Mouse (Mus musculus) urinary bladder, postnatal 4 days (tissue): Measurements from ENCODE around the gene Uap1l1.

Experiments used
- DNase-seq, 2 experiments: peaks; one replicate each; pipeline ENCODE4 v3.0.0; 2021 to 2022; ENCODE audit warnings: low spot score in 2 of 2

Gene Uap1l1

DNA sequence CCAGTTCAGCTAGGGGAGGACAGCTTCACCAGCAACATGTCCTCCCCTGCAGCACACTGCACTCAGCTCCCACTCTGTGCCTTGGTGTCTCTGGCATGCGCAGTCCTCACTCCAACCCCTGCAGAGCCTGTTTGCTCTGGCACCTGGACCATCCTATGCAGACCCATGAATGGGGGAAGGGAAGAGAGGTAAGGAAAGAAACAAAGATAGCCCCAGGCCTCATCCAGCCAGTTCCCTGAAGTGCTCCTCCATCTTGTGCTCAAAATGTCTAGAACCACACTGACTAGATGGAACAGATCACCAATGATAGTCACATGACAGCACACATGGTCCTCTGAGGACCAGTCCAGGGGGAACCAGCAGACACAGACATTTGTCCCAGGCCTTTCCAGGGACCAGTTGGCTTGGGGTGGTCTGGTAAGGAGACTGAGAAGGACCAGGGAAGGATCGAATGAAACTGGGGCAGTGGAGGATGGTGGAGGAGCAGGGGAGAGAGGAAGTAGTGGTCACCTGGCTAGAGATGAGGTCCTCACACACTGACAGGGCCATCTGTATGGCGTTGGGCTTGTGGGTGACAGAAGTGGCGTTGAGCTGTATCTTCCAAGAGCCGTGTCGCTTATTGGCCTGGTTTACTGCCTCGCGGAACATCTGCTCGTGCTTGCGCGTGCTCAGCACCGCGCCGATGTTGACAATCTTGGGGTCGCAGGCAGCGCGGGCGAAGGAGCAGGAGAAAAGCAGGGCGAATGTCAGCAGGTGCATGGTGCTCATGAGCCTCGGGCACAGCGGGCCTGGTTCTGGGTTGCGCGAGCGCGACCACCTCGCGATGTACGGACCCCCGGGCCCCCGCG lies 47.1 kb downstream of the Uap1l1 start:
- no peak for DNase-seq

DNA sequence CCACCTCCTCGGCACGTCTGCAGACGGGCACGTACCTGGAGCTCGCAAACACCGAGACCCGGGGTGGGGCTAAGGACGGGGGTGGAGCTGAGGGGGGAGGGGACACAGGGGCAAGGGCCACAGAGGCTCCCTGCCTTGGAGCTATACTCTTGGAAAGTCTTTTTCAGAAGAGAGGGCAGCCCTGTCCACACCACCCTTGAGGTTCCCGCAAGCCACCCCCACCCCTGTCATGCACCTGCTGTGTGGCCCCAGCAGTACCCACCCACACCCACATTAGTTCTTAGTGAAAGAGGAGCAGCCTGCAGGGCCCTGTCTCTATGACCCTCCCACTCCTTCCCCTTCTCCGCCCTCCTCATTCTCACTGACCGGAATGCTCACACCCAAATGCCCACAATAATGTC lies 54.0 kb downstream of the Uap1l1 start:
- DNase-seq, result no peak

DNA sequence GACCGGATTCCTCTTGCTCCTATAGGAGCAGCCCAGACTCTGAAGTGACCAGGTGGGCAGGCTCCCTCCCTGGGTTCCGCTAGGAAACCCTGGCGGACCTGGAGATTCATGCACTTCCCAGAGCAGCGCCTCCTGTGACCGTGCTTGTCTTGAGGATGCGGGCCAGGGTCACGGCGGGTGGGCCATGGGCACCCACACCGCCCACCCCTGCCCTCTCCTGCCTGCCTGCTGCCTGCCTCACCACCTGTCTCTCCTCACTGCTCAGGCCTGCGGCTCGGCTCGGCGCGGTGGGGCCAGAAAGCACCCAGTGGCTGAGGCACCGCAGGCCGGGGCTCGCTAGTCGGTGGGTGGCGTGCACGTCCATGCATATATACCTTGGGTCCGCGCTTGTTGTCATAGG lies 54.5 kb downstream of the Uap1l1 start:
- DNase-seq, result no peak

DNA sequence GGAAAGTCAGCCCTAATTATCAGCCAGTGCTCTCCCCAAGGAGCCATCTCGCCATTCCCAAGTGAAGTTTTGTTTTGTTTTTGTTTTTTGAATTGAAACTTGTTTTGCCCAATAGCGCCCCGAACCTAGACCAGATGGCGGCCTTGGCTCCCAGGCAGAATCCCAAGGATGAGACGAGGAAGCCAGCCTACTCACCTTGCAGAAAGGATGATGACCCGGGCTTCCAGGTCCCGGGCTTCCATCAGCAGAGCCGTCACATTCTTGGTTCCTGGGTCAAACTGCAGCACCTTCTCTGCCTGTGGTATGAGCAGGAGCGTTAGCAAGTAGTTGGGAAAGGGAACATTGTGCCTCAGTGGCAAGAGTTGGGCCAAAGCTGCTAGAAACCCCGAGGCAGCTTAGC lies 55.3 kb downstream of the Uap1l1 start:
- DNase-seq, result no peak
